Mouse (Mus musculus) bone marrow, adult 2 months (tissue): ENCODE data around the gene Gtf2f1. TPM values are rescaled to one million over a fixed set of nuclear protein-coding genes. Genes with fewer than 3 reads are reported as not detected.

ENCODE experiments used
- H3K27ac ChIP-seq: fragments of 200-500 bp; 2 replicates; pipeline ENCODE4 v1.5.1; 2012; ENCODE audit warnings: low read depth, mild to moderate bottlenecking, control low read depth, inconsistent platforms, low read length; ENCODE audit not compliant: control insufficient read depth, poor library complexity, insufficient read depth
- H3K4me1 ChIP-seq: fragments of 200-500 bp; 2 replicates; pipeline ENCODE4 v1.6.1; 2011; ENCODE audit warnings: low read length; ENCODE audit not compliant: control insufficient read depth, insufficient read depth
- H3K4me3 ChIP-seq: fragments of 200-500 bp; replicated peaks from 2 replicates; pipeline ENCODE3; 2011; ENCODE audit warnings: mild to moderate bottlenecking, low read depth, low read length, control low read depth; ENCODE audit not compliant: control insufficient read depth
- CTCF ChIP-seq: fragments of 200-500 bp; IDR thresholded peaks from 2 replicates; pipeline ENCODE4 v1.5.1; 2011; ENCODE audit warnings: low read length, control low read depth; ENCODE audit not compliant: control insufficient read depth, insufficient read depth
- POLR2A ChIP-seq: fragments of 200-500 bp; IDR thresholded peaks from 2 replicates; pipeline ENCODE4 v1.6.1; 2011; ENCODE audit warnings: low read depth, mild to moderate bottlenecking, control low read depth, low read length, borderline replicate concordance; ENCODE audit not compliant: control insufficient read depth
- WGBS: fragments of 180-500 bp; shearing (Covaris S2); methylation state at CpG from one replicate; pipeline ENCODE4 v1.1.7; 2018; 5-methylcytosine and 5-hydroxymethylcytosine counted together
- polyA plus RNA-seq: library from polyadenylated mRNA; stranded (reverse); fragments of >200 nt; gene quantifications from 2 replicates; pipeline ENCODE4 v1.2.4, GENCODE M21; 2011; ENCODE audit warnings: low replicate concordance; ENCODE audit not compliant: missing spikeins, insufficient read depth, insufficient read length

The Gtf2f1 gene
- polyA plus RNA-seq, 1 experiment, result 116 TPM

DNA sequence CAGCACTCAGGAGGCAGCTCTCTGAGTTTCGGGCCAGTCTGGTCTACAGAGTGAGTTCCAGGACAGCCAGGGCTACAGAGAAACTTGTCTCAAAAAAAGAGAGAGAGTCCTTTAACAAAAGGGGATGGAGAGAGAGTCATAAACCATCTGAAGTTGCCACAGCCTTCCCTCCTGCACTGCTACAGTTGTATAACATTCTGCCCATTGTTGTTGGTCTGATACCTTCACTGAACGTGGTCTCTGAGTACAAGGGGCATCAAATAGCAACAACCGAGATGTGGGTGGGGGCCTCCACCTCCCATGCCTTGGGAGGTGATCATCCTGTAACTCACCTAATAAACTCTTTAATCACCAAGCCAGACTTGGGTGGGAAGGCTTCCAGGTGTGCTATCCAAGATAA lies 25.4 kb downstream of the Gtf2f1 start:
- TF ChIP-seq POLR2A, result no peak
- TF ChIP-seq CTCF, result no peak
- Histone ChIP-seq H3K4me3 (no peak overlapping the region), H3K27ac (no peak overlapping the region), H3K4me1 (no peaks in the 10 kb centered on the region; the same call in 1 of the 2 replicates)
- 78% methylated on average over 3 of the region's 3 CpGs for WGBS

DNA sequence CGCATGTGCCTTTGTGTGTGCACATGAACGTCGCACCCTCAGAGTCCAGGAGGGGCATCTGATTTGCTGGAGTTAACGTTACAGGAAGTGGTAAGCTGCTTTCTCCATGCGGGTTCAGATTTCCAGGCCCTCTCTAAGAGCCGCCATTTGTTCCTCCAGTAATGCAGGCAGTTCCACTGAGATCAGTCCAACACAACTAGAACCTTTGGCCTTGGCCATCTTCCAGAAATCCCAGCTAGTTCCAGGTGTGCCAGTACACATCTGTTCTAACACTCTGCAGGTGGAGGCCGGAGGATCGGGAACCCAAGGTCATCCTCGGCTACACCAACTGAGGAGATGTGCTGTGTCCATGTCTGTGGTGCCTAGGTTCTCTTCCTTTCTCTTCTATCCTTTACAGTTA lies 26.2 kb downstream of the Gtf2f1 start:
- no peaks in the 10 kb centered on the region; the same call in 1 of the 2 replicates for H3K4me1 ChIP-seq
- no peak overlapping the region for H3K27ac ChIP-seq
- 59% methylated on average over 9 of the region's 9 CpGs for WGBS
- TF ChIP-seq POLR2A (no peak), CTCF (no peak)
- no peak overlapping the region for H3K4me3 ChIP-seq

DNA sequence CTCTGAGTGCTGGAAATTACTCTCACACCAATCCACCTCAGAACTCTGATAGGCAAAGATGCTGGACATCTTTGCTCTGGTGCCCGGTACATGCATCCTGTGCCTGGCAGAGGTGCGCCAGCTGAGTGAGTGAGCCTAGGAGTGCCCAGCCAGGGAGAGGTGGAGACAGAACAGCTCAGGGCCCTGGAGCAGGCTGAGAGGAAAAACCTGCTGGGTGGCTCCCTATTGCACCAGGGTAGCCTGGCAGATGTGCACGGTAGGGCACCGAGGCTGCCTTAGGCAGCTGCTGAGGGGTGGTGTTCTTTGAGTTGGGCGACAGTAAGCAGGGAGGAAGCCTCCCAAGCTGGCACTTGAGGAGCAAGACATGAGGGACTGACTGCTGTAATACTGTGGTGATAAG lies 29.1 kb downstream of the Gtf2f1 start, which contains the start of gene Acer1:
TSS of gene Acer1 (minus strand) at position 114 of the 400 bp plus-strand sequence.
- Histone ChIP-seq H3K27ac (no peak within 1 kb of the TSS), H3K4me1 (no peaks in the 10 kb centered on the region), H3K4me3 (no peak within 1 kb of the TSS)
- TF ChIP-seq CTCF (no peak), POLR2A (no peak)
- 80% methylated on average over 5 of the region's 5 CpGs for WGBS

DNA sequence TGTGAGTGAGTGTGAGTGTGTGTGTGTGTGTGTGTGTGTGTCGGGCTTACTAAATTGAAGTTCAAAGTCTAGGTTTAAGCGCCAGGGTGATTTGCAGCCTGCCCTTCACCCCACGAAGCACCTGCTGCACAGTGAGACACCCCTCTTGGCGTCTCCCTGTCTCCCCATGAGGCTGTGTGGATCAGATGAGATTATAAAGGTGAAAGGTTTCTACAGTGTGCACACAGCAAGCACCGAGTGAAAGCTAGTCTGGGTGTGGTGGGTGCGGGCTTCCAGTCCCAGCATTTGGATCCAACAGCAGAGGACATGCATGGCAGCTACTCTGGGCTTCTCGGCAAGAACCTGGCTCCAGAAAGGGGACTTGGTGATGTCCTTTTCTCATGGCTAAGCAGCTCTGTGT lies 30.0 kb downstream of the Gtf2f1 start:
- Histone ChIP-seq H3K27ac (no peak overlapping the region), H3K4me1 (no peaks in the 10 kb centered on the region), H3K4me3 (no peak overlapping the region)
- 77% methylated on average over 7 of the region's 7 CpGs for WGBS
- TF ChIP-seq CTCF (no peak), POLR2A (no peak)

DNA sequence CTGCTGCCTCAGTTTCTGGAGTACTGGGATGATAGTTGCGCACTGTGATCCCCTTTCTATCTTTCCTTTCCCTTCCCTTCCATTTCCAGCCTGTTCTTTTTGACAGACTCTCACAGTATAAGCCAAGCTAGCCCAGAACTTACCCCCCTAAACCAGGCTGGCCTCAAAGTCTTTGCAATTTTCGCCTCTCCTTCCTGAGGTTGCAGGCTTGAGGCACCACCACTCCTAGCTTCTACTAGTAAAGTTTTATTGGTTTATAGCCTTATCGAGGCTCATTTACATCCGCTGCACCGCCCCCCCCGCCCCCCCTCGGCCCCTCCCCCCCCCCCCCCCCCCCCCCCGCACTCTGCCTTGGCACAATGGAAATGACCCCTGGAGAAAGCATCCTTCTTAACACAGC lies 31.6 kb downstream of the Gtf2f1 start:
- Histone ChIP-seq H3K4me1 (no peaks in the 10 kb centered on the region), H3K4me3 (no peak overlapping the region), H3K27ac (no peak overlapping the region)
- 27% methylated on average over 6 of the region's 8 CpGs for WGBS
- TF ChIP-seq POLR2A, result no peak
- no peak for TF ChIP-seq CTCF

DNA sequence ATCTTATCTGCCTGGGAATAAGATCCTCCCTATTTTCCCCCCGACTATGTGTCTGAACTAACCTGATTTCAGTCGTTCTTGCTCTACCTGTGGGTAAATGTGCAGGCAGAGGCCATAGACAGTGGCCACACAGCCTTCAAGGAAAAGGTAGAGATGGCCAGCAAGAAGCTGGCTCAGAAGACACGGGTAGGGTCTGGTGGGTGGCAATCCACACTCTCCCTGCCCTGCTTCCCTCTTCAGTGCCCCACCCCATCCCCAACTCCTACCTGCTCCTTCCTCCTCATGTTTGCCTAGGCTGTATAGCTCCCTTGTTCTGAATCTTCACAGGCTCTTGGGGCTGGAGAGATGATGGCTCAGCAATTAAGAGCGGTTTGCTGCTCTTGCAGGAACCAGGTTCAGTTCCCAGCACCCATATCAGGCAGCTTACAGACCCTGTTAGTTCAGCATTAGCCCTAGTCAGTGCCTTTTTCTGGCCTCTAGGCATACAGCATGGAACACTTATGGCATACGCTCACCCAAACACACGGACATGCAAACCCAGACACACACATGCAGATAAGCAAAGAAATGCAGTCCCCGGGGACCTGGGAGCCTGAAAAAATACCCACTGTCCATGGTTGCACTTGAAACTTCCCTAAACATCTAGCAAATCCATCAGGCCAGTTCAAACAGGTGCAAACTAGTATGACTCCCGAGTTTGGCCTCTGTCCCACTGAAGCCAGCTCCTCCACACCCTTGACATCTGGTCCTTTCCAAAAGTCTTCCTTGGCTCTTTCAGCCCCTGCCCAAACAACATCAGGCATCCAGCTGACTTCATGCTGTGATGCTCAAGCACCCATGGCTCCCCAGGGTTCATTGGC lies 34.3 kb downstream of the Gtf2f1 start:
- Histone ChIP-seq H3K4me1 (no peaks in the 10 kb centered on the region), H3K4me3 (no peak overlapping the region), H3K27ac (no peak overlapping the region)
- TF ChIP-seq CTCF, result no peak
- TF ChIP-seq POLR2A, result no peak
- WGBS, result 75% methylated on average over 8 of the region's 8 CpGs

DNA sequence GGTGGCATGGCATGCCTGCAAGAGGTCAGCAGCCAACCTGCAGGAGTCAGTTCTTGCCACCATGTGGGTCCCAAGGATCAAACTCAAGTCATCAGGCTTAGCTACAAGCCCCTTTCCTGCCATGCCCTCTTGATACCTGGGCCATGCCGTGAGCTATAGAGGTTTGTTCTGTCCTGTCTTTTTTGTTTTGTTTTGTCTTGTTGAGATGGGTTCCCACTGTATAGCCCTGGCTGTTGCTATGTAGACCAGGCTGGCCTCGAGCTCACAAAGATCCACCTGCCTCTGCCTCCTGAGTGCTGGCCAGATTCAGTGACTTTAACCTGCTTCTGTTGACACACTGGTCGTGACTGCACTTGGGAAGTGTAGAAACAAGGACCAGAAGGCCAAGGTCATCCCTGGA lies 35.7 kb downstream of the Gtf2f1 start:
- no peak for TF ChIP-seq CTCF
- no peak for TF ChIP-seq POLR2A
- WGBS, result 76% methylated on average over 3 of the region's 3 CpGs
- H3K4me1 ChIP-seq, result no peaks in the 10 kb centered on the region
- no peak overlapping the region for H3K27ac ChIP-seq
- H3K4me3 ChIP-seq, result no peak overlapping the region

DNA sequence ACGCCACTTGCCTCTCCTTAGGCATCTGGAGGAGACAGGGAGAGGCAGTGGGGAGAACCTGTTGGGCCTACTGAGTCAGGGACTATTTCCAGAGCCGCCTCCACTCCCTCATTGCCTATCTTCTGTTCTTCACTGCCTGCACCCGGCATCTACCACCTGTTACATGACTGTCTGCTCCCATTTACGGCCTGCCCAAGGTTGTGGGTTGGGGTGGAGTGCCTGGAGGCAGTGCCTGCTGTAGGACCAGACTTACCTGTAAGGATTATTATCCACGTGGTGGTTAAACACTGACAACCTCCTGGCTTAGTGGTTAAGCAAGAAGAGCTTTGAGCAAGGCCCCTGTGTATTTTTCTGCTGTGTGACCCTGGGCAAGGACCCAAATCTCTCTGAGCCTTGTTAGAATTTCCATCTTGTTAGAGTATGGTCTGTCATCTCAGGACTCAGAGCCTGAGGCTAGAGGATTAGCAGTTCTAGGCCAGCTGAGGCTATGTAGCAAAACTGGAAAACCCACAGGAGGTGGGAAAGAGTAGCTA lies 36.3 kb downstream of the Gtf2f1 start:
- H3K4me3 ChIP-seq, result no peak overlapping the region
- TF ChIP-seq POLR2A (no peak), CTCF (no peak)
- H3K27ac ChIP-seq, result no peak overlapping the region
- H3K4me1 ChIP-seq, result no peaks in the 10 kb centered on the region
- WGBS, result 75% methylated on average over 5 of the region's 5 CpGs
